11 mouse cellular contexts compared by ENCODE assay signal in the genomic region with DNA sequence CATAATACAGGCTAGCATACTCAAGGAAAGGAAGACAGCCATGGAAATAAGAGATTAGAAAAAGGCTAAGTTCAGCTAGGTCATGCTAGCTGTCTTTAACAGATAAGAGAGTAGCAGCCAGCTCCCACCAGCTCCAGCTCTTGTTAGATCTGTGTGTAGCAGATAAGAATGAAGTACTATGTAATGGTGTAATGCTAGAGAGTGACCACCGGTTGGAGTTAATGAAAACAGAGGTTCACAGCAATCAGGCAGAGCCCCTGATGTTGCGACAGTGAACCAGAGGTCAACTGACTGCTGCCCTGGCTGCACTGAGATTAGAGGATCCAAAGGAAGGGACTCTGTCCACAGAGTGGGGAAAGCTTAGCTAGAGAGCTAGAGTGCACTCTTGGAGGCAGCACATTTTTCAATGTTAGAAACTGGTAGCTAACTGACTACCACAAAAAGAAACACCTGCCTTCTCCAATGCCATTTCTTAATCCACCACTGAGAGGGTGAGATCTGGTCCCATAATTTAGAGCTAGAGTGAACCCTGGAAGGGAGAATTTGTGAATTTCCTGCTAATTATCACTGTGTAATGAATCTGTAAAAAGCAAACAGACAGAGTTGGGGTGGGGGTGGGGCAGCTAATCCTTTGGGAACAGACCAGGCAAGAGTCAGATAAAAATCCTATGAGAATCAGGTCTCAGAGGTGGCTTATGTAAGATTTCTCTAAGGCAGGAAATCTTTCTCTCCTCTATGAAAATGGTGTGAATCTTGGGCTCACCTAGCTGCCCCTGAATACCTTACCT. TPM values are rescaled to one million over a fixed set of nuclear protein-coding genes. Genes with fewer than 3 reads are reported as not detected.
DNase-seq lines count a peak whose midpoint lies in the region; ATAC-seq and TF ChIP-seq lines count a peak whose summit lies in the region.
"Had no signal": no experiment of that assay in that cellular context is flagged by ENCODE, and none has a peak within 500 bp of the region (broad histone marks: within the 10 kb centered on the region; RNA-seq: fewer than 3 reads in every experiment).

No protein-coding gene starts in this region.

- H3K9ac ChIP-seq in heart, embryonic 16.5 days (ENCODE audit: low read length): no peak overlapping the region
- no peak overlapping the region for H3K9ac ChIP-seq in MEL (ENCODE audit: control insufficient read depth, low read depth, low read length, poor library complexity, severe bottlenecking)
- H3K9ac ChIP-seq in liver, embryonic 15.5 days: peak overlapping the region; percentile 19; the same call in 1 of the 2 replicates

- WGBS in heart, embryonic 16.5 days: 14% methylated on average over 2 of the region's 2 CpGs
- WGBS in liver, embryonic 15.5 days (ENCODE audit: insufficient replicate concordance): 4% methylated on average over 2 of the region's 2 CpGs

- H3K36me3 ChIP-seq in heart, embryonic 16.5 days (ENCODE audit: control insufficient read depth, insufficient read depth): no peaks in the 10 kb centered on the region
- H3K36me3 ChIP-seq in MEL (ENCODE audit: control insufficient read depth in 1 of 2, insufficient read depth in 2 of 2, low read length in 2 of 2): peaks cover 0 to 14% of the 10 kb centered on the region in 2 experiments; a peak in 2 of 4 replicates
- no peaks in the 10 kb centered on the region for H3K36me3 ChIP-seq in liver, embryonic 15.5 days (replicated peaks)

- peak; percentile 96 to 97 for TF ChIP-seq EP300 in MEL (IDR thresholded peaks at IDR 0.05; ENCODE audit: low read depth in 1 of 2, low read length in 2 of 2)

- TF ChIP-seq POLR2A in MEL (IDR thresholded peaks at IDR 0.05; ENCODE audit: control insufficient read depth in 1 of 2, insufficient read depth in 1 of 2, low read depth in 1 of 2, low read length in 2 of 2, poor library complexity in 1 of 2): no peak

- H3K4me3 ChIP-seq in heart, embryonic 16.5 days (ENCODE audit: low read length): no peak overlapping the region
- H3K4me3 ChIP-seq in MEL (ENCODE audit: control insufficient read depth in 1 of 2, insufficient read depth in 1 of 2, low read depth in 2 of 2, low read length in 2 of 2): no peak overlapping the region
- H3K4me3 ChIP-seq in liver, embryonic 15.5 days (replicated peaks): 0 out of 2 replicates have a peak overlapping the region, but pooled peaks have one; percentile 6

- DNase-seq in heart, adult 18-20 months: no peak
- peak; percentile 81 for DNase-seq in MEL (ENCODE audit: low read depth, low spot score)
- peak; percentile 24 for DNase-seq in embryo, embryonic 10.5 days (ENCODE audit: low spot score)
- DNase-seq in gastrocnemius, postnatal 36 days: no peak
- DNase-seq in adrenal gland, adult 18-20 months (ENCODE audit: low spot score in 2 of 2): no peak
- no peak for DNase-seq in thymus, postnatal 25 days
- DNase-seq: thymus, postnatal 14 days had no signal

- H3K4me1 ChIP-seq in heart, embryonic 16.5 days (ENCODE audit: control insufficient read depth, insufficient read depth, low read length): peaks cover 6% of the 10 kb centered on the region
- peaks cover 2 to 15% of the 10 kb centered on the region in 2 experiments; a peak in 3 of 4 replicates for H3K4me1 ChIP-seq in MEL (ENCODE audit: control insufficient read depth in 1 of 2, insufficient read depth in 2 of 2, low read length in 2 of 2)
- peaks cover 50% of the 10 kb centered on the region for H3K4me1 ChIP-seq in liver, embryonic 15.5 days (replicated peaks)

- intact Hi-C loops in gastrocnemius, postnatal 36 days (cut with DNase I): no loop called here

- 0 out of 6 replicates have a peak, but pooled peaks of 1 of the 3 experiments have one; percentile 13 for TF ChIP-seq CTCF in MEL (IDR thresholded peaks at IDR 0.05 in 2 of 3, conservative IDR thresholded peaks at IDR 0.05 in 1 of 3; ENCODE audit: control insufficient read depth in 1 of 3, insufficient read depth in 1 of 3, low read depth in 2 of 3, low read length in 3 of 3, poor library complexity in 1 of 3, severe bottlenecking in 1 of 3)

- H3K27me3 ChIP-seq in heart, embryonic 16.5 days (ENCODE audit: control insufficient read depth, insufficient read depth, low read length): no peaks in the 10 kb centered on the region
- H3K27me3 ChIP-seq in MEL (ENCODE audit: control insufficient read depth in 1 of 2, insufficient read depth in 2 of 2, low read length in 2 of 2): peaks cover 0 to 2% of the 10 kb centered on the region in 2 experiments; a peak in 2 of 4 replicates
- H3K27me3 ChIP-seq in liver, embryonic 15.5 days: no peaks in the 10 kb centered on the region

- no peak overlapping the region for H3K27ac ChIP-seq in heart, embryonic 16.5 days (ENCODE audit: low read length)
- no peak overlapping the region for H3K27ac ChIP-seq in MEL (ENCODE audit: control insufficient read depth, low read depth, low read length)
- peak overlapping the region; percentile 92 for H3K27ac ChIP-seq in liver, embryonic 15.5 days (replicated peaks)

- H3K9me3 ChIP-seq in heart, embryonic 16.5 days (replicated peaks; ENCODE audit: control insufficient read depth, low read length): no peaks in the 10 kb centered on the region
- H3K9me3 ChIP-seq in MEL (replicated peaks; ENCODE audit: insufficient read depth, low read length): no peaks in the 10 kb centered on the region
- H3K9me3 ChIP-seq in liver, embryonic 15.5 days (replicated peaks): no peaks in the 10 kb centered on the region

- no peaks in the 10 kb centered on the region for H3K79me2 ChIP-seq in MEL (ENCODE audit: control insufficient read depth, insufficient read depth, low read length, poor library complexity)

- peak; percentile 55 for ATAC-seq in heart, embryonic 16.5 days (replicated peaks; ENCODE audit: extremely low read depth, insufficient read depth, low FRiP score)
- peak; percentile 99 for ATAC-seq in liver, embryonic 15.5 days (ENCODE audit: insufficient read depth)
- ATAC-seq: forebrain, embryonic 14.5 days had no signal

- no peak overlapping the region for H3K4me2 ChIP-seq in heart, embryonic 16.5 days (ENCODE audit: low read depth, low read length)
- H3K4me2 ChIP-seq in liver, embryonic 15.5 days: peak overlapping the region; percentile 48

- no peak for TF ChIP-seq RAD21 in MEL (IDR thresholded peaks at IDR 0.05; ENCODE audit: low read depth, low read length)

TF ChIP-seq in MEL, 35 proteins besides CTCF, POLR2A, EP300 and RAD21 (continues in another document):
- TF ChIP-seq TCF12 (IDR thresholded peaks at IDR 0.05; ENCODE audit: low read depth, low read length) (peak; percentile 95), TBP (IDR thresholded peaks at IDR 0.05; ENCODE audit: low read depth, low read length) (no peak), SMC3 (IDR thresholded peaks at IDR 0.05; ENCODE audit: low read depth, low read length) (no peak), MYC (IDR thresholded peaks at IDR 0.05; ENCODE audit: low read depth, low read length) (no peak), SIN3A (IDR thresholded peaks at IDR 0.05; ENCODE audit: low read length) (peak; percentile 32; the same call in 1 of the 2 replicates), USF1 (IDR thresholded peaks at IDR 0.05; ENCODE audit: low read depth, low read length) (no peak), ETS1 (IDR thresholded peaks at IDR 0.05; ENCODE audit: low read depth, low read length) (peak; percentile 94), ZNF384 (IDR thresholded peaks at IDR 0.05; ENCODE audit: low read depth, low read length) (no peak; the same call in 1 of the 2 replicates), TAL1 (IDR thresholded peaks at IDR 0.05; ENCODE audit: low read length) (peak; percentile 97), POLR2AphosphoS2 (IDR thresholded peaks at IDR 0.05; ENCODE audit: low read length) (no peak), RCOR1 (IDR thresholded peaks at IDR 0.05; ENCODE audit: low read depth, low read length) (peak; percentile 78), GATA1 (IDR thresholded peaks at IDR 0.05; ENCODE audit: low read depth, low read length) (peak; percentile 96)

RNA-seq across cellular contexts. Expression of gene Ifit1, which starts 16.0 kb away (rescaled TPM):
- polyA plus RNA-seq in heart, embryonic 16.5 days (2015; fragmentation: Nextera tagmentation; extraction: Ambion mirVana): 1.3 and 3.0 TPM in 2 replicates
- total RNA-seq in heart, adult 18-20 months (2021): 1 to 10 TPM; 1.8 to 2.0 TPM
- 0.12 TPM in 1 of 2 replicates, not detected in the other for total RNA-seq in MEL (2012; rRNA removed)
- under 1 TPM in 1 of 2 experiments, not detected in 1; 0.31 TPM for polyA plus RNA-seq in MEL (2012; ENCODE audit: insufficient read depth in 1 of 2, insufficient read length in 2 of 2, low read depth in 1 of 2, low replicate concordance in 2 of 2, missing spikeins in 1 of 2)
- polyA plus RNA-seq in liver, embryonic 15.5 days (2015; fragmentation: Nextera tagmentation; extraction: Ambion mirVana): 0.99 and 1.5 TPM in 2 replicates
- total RNA-seq in gastrocnemius, postnatal 36 days (2021): under 1 TPM; 0.56 to 0.57 TPM
- 1 to 10 TPM; 5.1 to 6.7 TPM for total RNA-seq in adrenal gland, adult 18-20 months (2021)
- total RNA-seq: ES-E14 had no signal

RNA-seq across cellular contexts. Expression of gene Ifit1bl2, which starts 16.2 kb away (rescaled TPM):
- polyA plus RNA-seq in heart, embryonic 16.5 days (2015; fragmentation: Nextera tagmentation; extraction: Ambion mirVana): 1.3 and 1.6 TPM in 2 replicates
- 1 to 10 TPM; 1.1 to 2.1 TPM for total RNA-seq in heart, adult 18-20 months (2021)
- total RNA-seq in MEL (2012; rRNA removed): not detected in 2 replicates
- not detected for polyA plus RNA-seq in MEL (2012; ENCODE audit: insufficient read depth in 1 of 2, insufficient read length in 2 of 2, low read depth in 1 of 2, low replicate concordance in 2 of 2, missing spikeins in 1 of 2)
- polyA plus RNA-seq in liver, embryonic 15.5 days (2015; fragmentation: Nextera tagmentation; extraction: Ambion mirVana): 0.07 and 0.21 TPM in 2 replicates
- total RNA-seq in gastrocnemius, postnatal 36 days (2021): under 1 TPM in 1 of 2 experiments, not detected in 1; 0.08 TPM
- under 1 TPM; 0.10 to 0.13 TPM for total RNA-seq in adrenal gland, adult 18-20 months (2021)
- total RNA-seq: ES-E14 had no signal

RNA-seq across cellular contexts. Expression of gene Ifit3b, which starts 48.9 kb away (rescaled TPM):
- 0.49 and 0.52 TPM in 2 replicates for polyA plus RNA-seq in heart, embryonic 16.5 days (2015; fragmentation: Nextera tagmentation; extraction: Ambion mirVana)
- total RNA-seq in heart, adult 18-20 months (2021): 1 to 10 TPM in 1 of 2 experiments, under 1 TPM in 1; 0.90 to 1.5 TPM
- total RNA-seq in MEL (2012; rRNA removed): not detected in 2 replicates
- not detected for polyA plus RNA-seq in MEL (2012; ENCODE audit: insufficient read depth in 1 of 2, insufficient read length in 2 of 2, low read depth in 1 of 2, low replicate concordance in 2 of 2, missing spikeins in 1 of 2)
- 0.28 and 0.61 TPM in 2 replicates for polyA plus RNA-seq in liver, embryonic 15.5 days (2015; fragmentation: Nextera tagmentation; extraction: Ambion mirVana)
- under 1 TPM; 0.59 to 0.89 TPM for total RNA-seq in gastrocnemius, postnatal 36 days (2021)
- 1 to 10 TPM; 1.9 to 2.5 TPM for total RNA-seq in adrenal gland, adult 18-20 months (2021)
- total RNA-seq: ES-E14 had no signal
- polyA plus RNA-seq: forebrain, embryonic 14.5 days had no signal

RNA-seq across cellular contexts. Expression of gene Ifit1bl1, which starts 54.9 kb away (rescaled TPM):
- 2.5 and 3.2 TPM in 2 replicates for polyA plus RNA-seq in heart, embryonic 16.5 days (2015; fragmentation: Nextera tagmentation; extraction: Ambion mirVana)
- 1 to 10 TPM; 1.3 to 2.5 TPM for total RNA-seq in heart, adult 18-20 months (2021)
- 0.10 TPM in 1 of 2 replicates, not detected in the other for total RNA-seq in MEL (2012; rRNA removed)
- polyA plus RNA-seq in MEL (2012; ENCODE audit: insufficient read depth in 1 of 2, insufficient read length in 2 of 2, low read depth in 1 of 2, low replicate concordance in 2 of 2, missing spikeins in 1 of 2): under 1 TPM in 1 of 2 experiments, not detected in 1; 0.08 TPM
- 0.16 and 0.17 TPM in 2 replicates for polyA plus RNA-seq in liver, embryonic 15.5 days (2015; fragmentation: Nextera tagmentation; extraction: Ambion mirVana)
- not detected for total RNA-seq in gastrocnemius, postnatal 36 days (2021)
- total RNA-seq in adrenal gland, adult 18-20 months (2021): under 1 TPM; 0.40 to 0.48 TPM
- total RNA-seq: ES-E14 had no signal

Comparison
In these comparisons a context has a peak if more than half of its experiments do, and no peak if none do; other contexts are left out.
1. DNase-seq: peak in MEL (single experiment) and embryo, embryonic 10.5 days (single experiment); none in heart, adult 18-20 months (0 of 2), gastrocnemius, postnatal 36 days (0 of 2), adrenal gland, adult 18-20 months (0 of 2) and thymus, postnatal 25 days (single experiment).